Mouse (Mus musculus) embryonic facial prominence, embryonic 14.5 days (tissue): ENCODE measurements around the gene Evx2. TPM values are rescaled to one million over a fixed set of nuclear protein-coding genes. Genes with fewer than 3 reads are reported as not detected.

Experiments used
- ATAC-seq: fragments of 200-750 bp; cut with Nextera tagmentation; 2 replicates; pipeline ENCODE4 v1.8.0; 2017; ENCODE audit warnings: low read depth, moderate number of reproducible peaks, moderate TSS enrichment
- DNase-seq: peaks from one replicate; pipeline ENCODE4 v3.0.0-alpha.2; 2015; ENCODE audit warnings: low spot score
- H3K27ac ChIP-seq: fragments of 300-500 bp; sonication (generic); replicated peaks from 2 replicates; pipeline ENCODE4 v1.5.1; 2014; ENCODE audit warnings: low read depth, mild to moderate bottlenecking, low read length, moderate library complexity
- H3K27me3 ChIP-seq: fragments of 300-500 bp; sonication (generic); replicated peaks from 2 replicates; pipeline ENCODE4 v1.6.1; 2014; ENCODE audit warnings: low read length; ENCODE audit not compliant: control insufficient read depth, insufficient read depth
- H3K36me3 ChIP-seq: fragments of 300-500 bp; sonication (generic); 2 replicates; pipeline ENCODE4 v1.6.1; 2014; ENCODE audit warnings: low read length, mixed read lengths; ENCODE audit not compliant: control insufficient read depth, insufficient read depth
- H3K4me1 ChIP-seq: fragments of 300-500 bp; sonication (generic); 2 replicates; pipeline ENCODE4 v1.6.1; 2014; ENCODE audit warnings: antibody characterized with exemption, low read length; ENCODE audit not compliant: control insufficient read depth, insufficient read depth
- H3K4me2 ChIP-seq: fragments of 300-500 bp; sonication (generic); 2 replicates; pipeline ENCODE4 v1.6.1; 2014; ENCODE audit warnings: low read depth, mild to moderate bottlenecking, low read length, moderate library complexity, mixed read lengths
- H3K4me3 ChIP-seq: fragments of 300-500 bp; sonication (generic); 2 replicates; pipeline ENCODE4 v1.5.1; 2014; ENCODE audit warnings: low read depth, mild to moderate bottlenecking, low read length
- H3K9ac ChIP-seq: fragments of 300-500 bp; sonication (generic); 2 replicates; pipeline ENCODE4 v1.6.1; 2014; ENCODE audit warnings: low read depth, mild to moderate bottlenecking, low read length, moderate library complexity, mixed read lengths
- H3K9me3 ChIP-seq: fragments of 300-500 bp; sonication (generic); 2 replicates; pipeline ENCODE4 v1.6.1; 2016; ENCODE audit warnings: low read length; ENCODE audit not compliant: control insufficient read depth
- WGBS: fragments of 180-500 bp; shearing (Covaris S2); extraction: QIAGEN DNeasy Blood & Tissue Kit; methylation state at CpG from one replicate; pipeline ENCODE4 v1.1.7; 2014; 5-methylcytosine and 5-hydroxymethylcytosine counted together
- polyA plus RNA-seq: library from polyadenylated mRNA; unstranded; fragments of >200 nt; fragmentation: Nextera tagmentation; extraction: Ambion mirVana; gene quantifications from 2 replicates; pipeline ENCODE4 v1.2.1, GENCODE M21; 2014

Evx2 gene
- polyA plus RNA-seq, 1 experiment from 2014 or later: not detected

DNA sequence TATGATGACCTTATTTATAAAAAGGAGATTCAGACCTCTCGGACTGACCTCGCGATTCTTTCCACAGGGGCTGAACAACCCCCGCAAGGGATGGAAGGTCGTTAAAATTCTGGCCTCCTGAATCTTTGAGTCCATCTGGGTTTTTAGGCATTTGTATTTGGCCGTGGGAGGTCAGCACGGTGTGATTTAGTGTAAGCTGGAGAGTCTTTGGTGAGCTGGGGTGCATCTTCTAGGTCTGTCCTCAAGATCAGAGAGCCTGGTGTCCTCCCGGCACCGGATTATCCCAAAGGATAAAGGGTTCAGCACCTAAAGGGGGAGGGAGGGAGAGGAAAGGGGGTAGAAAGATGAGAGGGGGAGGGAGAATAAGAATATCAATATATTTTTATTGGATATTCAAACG lies 44.0 kb upstream of the Evx2 start:
- Histone ChIP-seq H3K27ac (no peak overlapping the region), H3K4me2 (no peak overlapping the region), H3K4me1 (peaks cover 14% of the 10 kb centered on the region), H3K27me3 (peaks cover 96% of the 10 kb centered on the region), H3K36me3 (no peaks in the 10 kb centered on the region), H3K9me3 (no peaks in the 10 kb centered on the region), H3K9ac (no peak overlapping the region), H3K4me3 (no peak overlapping the region)
- ATAC-seq: no peak
- no peak for DNase-seq
- WGBS: 4% methylated on average over 10 of the region's 10 CpGs

DNA sequence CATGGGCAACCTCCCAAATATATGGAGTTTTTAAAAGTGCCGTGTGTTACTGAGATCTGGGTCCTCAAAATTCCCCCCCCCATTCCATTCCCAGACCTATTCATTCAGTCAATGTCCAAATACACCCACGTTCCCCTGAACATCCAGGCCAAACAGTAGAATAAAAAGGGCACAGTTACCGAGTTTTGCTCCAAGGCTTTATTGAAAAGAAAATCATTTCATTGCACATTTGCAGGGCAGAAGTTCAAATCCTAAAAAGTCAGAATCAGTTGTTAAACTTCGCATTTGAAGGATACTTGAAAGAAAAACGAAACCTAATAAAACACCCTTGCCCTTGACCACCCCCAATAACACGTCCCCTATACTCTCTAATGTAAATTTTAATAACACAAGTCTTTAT lies 43.5 kb upstream of the Evx2 start:
- no peaks in the 10 kb centered on the region for H3K9me3 ChIP-seq
- DNase-seq (no peak), ATAC-seq (no peak)
- WGBS: 22% methylated on average over 6 of the region's 6 CpGs
- no peaks in the 10 kb centered on the region for H3K36me3 ChIP-seq
- no peak overlapping the region for H3K9ac ChIP-seq
- no peak overlapping the region for H3K27ac ChIP-seq
- H3K27me3 ChIP-seq: peaks cover 96% of the 10 kb centered on the region
- H3K4me3 ChIP-seq: no peak overlapping the region
- H3K4me2 ChIP-seq: no peak overlapping the region
- H3K4me1 ChIP-seq: peaks cover 18% of the 10 kb centered on the region

DNA sequence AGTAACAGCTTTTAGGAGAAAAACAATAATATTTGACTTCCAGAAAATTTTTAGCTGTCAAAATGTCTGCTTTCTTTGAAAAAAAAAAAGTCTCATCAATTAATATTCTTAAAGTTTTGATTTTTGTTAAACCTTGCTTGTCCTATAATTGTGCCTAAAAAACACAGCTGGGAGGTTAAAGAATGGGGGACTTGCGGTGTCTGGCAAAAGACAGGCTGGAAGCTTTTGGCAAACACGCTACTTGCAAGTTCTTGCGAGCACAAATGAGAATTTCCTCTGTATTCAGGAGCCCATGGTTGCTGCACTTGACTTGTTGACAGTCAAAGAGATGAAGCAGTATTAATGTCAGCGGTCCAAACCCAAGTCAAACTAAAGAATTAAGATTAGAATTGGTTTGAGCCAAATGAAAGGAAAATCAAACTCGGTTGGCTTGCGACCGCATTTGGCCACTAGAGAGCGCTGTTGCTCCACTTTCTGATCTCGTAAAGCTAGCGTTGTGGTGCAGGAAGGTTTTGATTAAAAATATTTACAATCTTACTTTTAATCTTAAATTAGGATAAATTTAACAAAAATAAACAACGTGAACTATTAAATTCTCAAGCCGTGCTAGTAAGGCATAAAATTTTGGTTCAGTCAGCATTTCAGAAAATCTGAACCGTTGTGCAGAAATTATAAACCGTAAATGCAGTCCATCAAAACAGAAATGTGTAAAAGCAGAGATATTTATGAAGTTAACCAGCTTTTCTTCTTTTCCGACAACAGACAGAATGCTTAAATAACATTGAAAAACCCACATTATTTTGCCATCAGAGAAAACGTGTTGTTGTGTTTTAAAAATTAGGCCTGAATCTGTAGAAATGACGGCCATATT lies 42.8 kb upstream of the Evx2 start:
- Histone ChIP-seq H3K36me3 (no peaks in the 10 kb centered on the region), H3K4me1 (peaks cover 18% of the 10 kb centered on the region), H3K9ac (no peak overlapping the region), H3K27ac (no peak overlapping the region), H3K9me3 (no peaks in the 10 kb centered on the region), H3K4me2 (no peak overlapping the region), H3K4me3 (no peak overlapping the region), H3K27me3 (peaks cover 96% of the 10 kb centered on the region)
- DNase-seq: peak; percentile 73
- no peak for ATAC-seq
- 11% methylated on average over 17 of the region's 17 CpGs for WGBS

DNA sequence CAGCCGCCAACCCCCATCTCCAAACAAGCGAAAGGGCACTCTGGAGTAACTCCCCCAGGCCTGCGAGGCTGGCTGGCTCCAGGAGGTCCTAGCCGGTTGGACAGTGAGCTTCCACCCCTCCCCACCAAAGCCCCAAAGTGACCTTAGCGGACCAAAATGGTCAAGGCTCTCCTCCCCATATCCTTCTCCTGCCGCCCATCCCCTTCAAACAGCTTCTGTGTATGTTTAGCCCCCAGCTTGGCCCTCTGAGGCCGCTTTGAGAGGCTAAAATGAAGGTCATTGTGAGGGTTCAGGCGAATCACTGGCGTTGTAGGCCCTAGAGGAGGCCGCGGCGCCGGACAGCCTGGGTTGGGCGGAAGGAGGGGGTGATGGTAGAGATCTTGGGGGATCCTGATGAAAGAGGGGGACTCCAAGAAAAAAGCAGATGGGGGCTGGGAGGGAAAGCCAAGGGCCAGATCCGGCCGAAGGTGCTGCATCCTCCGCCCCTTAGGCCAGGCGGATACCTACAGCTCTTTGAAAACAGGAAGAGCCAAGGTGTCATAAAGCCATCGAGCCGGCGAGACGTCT lies 41.3 kb upstream of the Evx2 start:
- no peaks in the 10 kb centered on the region for H3K9me3 ChIP-seq
- H3K4me1 ChIP-seq: peaks cover 17% of the 10 kb centered on the region
- ATAC-seq (no peak), DNase-seq (no peak)
- no peaks in the 10 kb centered on the region for H3K36me3 ChIP-seq
- no peak overlapping the region for H3K4me2 ChIP-seq
- H3K4me3 ChIP-seq: no peak overlapping the region
- 7% methylated on average over 22 of the region's 22 CpGs for WGBS
- H3K27ac ChIP-seq: no peak overlapping the region
- no peak overlapping the region for H3K9ac ChIP-seq
- H3K27me3 ChIP-seq: peaks cover 97% of the 10 kb centered on the region

DNA sequence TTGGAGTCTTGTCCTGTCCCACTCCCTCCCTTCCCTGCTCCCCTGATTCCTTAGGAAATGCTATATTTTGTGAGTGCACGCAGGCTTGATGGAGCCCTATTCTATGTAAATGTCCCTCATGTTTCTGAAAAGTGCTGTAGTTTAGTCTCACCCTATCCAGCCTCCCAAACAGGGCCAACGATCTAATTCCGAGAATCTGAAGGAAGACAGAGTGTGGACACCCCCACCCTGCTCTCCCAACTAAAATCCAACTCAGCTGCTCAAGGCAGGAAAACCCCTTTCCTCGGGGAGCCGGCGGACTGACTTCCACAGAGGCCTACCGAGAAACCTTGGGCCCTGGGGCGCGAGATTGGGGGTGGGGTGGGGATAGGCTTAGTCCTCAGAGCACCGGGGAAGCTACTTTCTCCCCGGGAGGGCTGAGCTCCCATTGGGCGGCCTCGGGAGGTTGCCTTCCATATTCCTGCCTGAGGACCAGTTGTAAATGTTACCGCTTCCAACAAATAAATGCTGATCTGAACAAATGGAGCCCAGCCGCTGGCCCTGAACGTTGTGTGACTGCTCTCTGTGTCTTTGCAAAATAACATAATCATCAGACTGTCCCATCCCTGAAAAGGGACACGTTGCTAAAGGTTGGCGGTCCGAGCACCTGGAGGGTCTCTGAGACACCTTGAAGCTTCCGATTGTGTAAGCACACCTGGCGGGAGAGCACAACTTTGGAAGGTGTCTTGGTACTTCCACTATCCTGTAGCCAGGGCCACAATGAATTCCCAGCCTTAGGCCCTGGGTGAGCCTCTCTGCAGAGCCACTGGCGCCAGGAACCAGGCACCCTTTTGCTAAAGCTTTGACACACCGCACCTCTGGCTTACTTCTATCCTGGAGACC lies 40.5 kb upstream of the Evx2 start:
- ATAC-seq (no peak), DNase-seq (no peak)
- Histone ChIP-seq H3K4me2 (no peak overlapping the region), H3K27me3 (peaks cover 99% of the 10 kb centered on the region), H3K9ac (no peak overlapping the region), H3K4me1 (peaks cover 10% of the 10 kb centered on the region), H3K27ac (no peak overlapping the region), H3K4me3 (no peak overlapping the region), H3K36me3 (no peaks in the 10 kb centered on the region), H3K9me3 (no peaks in the 10 kb centered on the region)
- WGBS: 11% methylated on average over 20 of the region's 23 CpGs

DNA sequence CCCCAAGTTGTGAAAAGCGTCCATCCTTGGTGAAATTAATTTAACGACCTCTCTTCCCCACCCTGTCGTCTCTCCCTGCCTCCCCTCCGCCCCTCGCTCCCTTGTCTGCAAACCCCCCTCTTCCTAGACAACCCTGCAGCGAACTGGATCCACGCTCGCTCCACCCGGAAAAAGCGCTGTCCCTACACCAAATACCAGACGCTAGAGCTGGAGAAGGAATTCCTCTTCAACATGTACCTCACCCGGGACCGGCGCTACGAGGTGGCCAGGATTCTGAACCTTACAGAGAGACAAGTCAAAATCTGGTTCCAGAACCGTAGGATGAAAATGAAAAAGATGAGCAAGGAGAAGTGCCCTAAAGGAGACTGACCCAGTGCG lies 39.7 kb upstream of the Evx2 start:
- peaks cover 99% of the 10 kb centered on the region for H3K27me3 ChIP-seq
- H3K4me1 ChIP-seq: peaks cover 6% of the 10 kb centered on the region
- DNase-seq (no peak), ATAC-seq (no peak)
- H3K36me3 ChIP-seq: no peaks in the 10 kb centered on the region
- no peaks in the 10 kb centered on the region for H3K9me3 ChIP-seq
- 2% methylated on average over 17 of the region's 17 CpGs for WGBS
- 0 out of 2 replicates have a peak overlapping the region, but pooled peaks have one; percentile 53 for H3K4me2 ChIP-seq
- H3K9ac ChIP-seq: no peak overlapping the region
- H3K4me3 ChIP-seq: peak overlapping the region; percentile 37
- H3K27ac ChIP-seq: no peak overlapping the region

DNA sequence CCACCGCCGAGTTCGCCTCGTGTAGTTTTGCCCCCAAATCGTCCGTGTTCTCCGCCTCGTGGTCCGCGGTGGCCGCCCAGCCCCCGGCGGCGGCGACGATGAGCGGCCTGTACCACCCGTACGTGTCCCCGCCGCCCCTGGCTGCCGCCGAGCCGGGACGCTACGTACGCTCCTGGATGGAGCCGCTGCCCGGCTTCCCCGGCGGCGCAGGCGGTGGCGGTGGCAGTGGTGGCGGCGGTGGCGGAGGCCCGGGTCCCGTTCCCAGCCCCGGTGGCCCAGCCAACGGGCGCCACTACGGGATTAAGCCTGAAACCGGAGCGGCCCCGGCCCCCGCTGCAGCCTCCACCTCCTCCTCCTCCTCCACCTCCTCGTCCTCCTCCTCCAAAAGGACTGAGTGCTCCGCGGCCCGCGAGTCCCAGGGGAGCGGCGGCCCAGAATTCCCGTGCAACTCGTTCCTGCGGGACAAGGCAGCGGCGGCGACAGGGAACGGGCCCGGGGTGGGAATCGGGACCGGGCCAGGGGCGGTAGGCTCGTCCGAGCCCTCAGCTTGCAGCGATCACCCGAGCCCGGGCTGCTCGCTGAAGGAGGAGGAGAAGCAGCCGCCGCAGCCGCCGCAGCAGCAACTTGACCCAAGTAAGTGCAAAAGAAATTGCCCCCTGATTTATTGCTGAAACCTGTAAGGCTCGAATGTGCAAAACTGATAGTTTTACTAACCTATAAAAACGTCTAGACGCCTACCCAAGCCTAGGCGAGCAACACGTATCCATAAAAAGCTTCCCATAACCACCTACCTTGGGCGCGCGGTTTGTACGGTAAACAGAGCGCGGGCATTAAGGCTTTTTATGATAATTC lies 39.1 kb upstream of the Evx2 start:
- Histone ChIP-seq H3K27me3 (peaks cover 99% of the 10 kb centered on the region), H3K9me3 (no peaks in the 10 kb centered on the region), H3K27ac (no peak overlapping the region), H3K4me2 (peak overlapping the region; percentile 53), H3K9ac (peak overlapping the region; percentile 30), H3K4me3 (peak overlapping the region; percentile 37), H3K36me3 (no peaks in the 10 kb centered on the region), H3K4me1 (peaks cover 6% of the 10 kb centered on the region)
- no peak for DNase-seq
- ATAC-seq: peak; percentile 30; the same call in 1 of the 2 replicates
- under 1% methylated on average over 27 of the region's 86 CpGs for WGBS
